Mouse (Mus musculus): ENCODE data around the gene Pla2g12b. TPM values are rescaled to one million over a fixed set of nuclear protein-coding genes. Genes with fewer than 3 reads are reported as not detected.

Pla2g12b gene
- total RNA-seq, 2 experiments from 2014 or later = not detected

DNA sequence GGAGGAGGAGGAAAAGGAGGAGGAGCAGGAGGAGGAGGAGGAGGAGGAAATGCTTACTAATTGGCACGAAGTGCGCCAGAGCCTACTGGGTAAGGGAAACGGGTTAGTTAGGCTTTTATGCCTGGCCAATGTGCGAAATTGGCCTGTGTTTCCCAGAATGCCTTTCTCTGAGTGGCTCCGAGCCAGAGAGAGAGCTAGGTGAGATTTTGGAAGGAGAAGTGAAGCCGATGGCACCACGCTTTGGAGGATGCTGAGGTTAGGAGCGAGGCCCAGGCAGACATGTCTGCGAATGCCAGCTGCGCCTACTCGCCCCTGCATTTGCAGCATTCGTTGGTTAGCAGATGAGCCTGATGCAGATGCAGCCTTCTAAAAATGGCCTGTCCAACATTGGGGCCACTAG is 56.3 kb downstream of the Pla2g12b start:
- intact Hi-C loops (cut with DNase I) = no loop called here
- DNase-seq = no peak

DNA sequence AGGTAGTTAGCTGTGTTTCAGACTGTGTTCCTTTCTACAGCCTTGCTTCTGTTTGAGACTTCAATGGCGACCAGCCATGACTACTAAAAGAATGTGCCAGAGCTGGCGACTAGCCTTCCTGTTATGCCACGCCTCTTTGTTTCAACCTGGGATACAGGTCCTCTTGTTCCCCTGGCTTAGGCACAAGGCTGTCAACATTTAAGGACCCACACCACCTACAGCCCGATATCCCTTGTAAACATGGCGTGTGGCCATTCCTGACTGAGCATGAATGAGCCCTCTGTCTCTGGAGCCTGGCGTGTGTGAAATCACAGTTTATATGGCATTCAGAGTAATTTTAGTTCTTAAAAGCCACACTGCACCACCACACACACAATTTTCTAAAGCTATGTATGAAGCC is 58.8 kb downstream of the Pla2g12b start:
- no peak for DNase-seq
- intact Hi-C loops (cut with DNase I) = no loop called here

GRCm38 (mm10) chr10:59465546-59465945 is 62.1 kb downstream of the Pla2g12b start:
- DNase-seq = no peak
- intact Hi-C loops (cut with DNase I) = no loop called here

DNA sequence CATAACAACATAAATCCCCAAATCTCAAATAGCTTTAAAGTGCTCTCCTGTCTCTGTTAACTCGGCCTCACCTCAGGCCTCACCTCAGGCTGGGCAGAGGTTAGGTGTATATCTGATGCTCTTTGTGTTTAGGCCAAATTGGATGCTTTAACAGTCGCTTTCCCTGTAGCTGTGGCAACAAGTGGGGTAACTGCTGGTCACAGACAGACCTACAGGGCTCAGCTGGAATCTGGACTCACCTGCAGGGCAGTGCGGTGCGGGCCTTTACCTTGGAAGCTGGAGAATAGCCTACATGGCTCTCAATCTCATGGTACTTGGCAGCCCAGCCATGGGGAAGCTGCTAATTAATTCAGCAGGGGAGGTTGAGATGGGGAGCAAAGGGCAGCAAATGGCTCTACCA is 63.2 kb downstream of the Pla2g12b start:
- intact Hi-C loops (cut with DNase I) = no loop called here

GRCm38 (mm10) chr10:59467297-59467696 is 63.8 kb downstream of the Pla2g12b start:
- no peak for DNase-seq
- intact Hi-C loops (cut with DNase I) = no loop called here

More for the DNA sequence above, 63.2 kb downstream of the Pla2g12b start:
- DNase-seq = no peak

DNA sequence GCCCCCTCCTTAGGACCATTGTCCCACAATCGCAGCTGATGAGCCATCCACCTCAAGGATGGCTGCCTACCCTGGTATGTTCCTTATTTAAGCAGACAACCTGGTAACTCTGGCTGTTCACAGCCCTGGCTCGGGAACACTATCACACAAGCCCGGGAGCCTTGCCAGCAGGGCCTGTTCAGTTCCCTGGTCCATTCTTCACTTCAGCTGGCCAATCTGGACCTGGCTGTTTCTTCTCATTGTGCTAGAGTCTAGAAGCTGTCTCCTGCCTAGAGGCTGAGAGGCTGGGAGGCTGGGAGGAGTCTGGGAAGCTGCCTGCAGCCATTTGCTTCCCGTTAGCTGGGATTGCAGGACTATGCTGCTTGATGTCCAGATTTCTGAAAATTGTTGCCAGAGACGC is 67.0 kb downstream of the Pla2g12b start:
- intact Hi-C loops (cut with DNase I) = no loop called here
- peak; percentile 53 to 69 for DNase-seq

Other genes starting within 250 kb of the Pla2g12b start
- gene Sept10, start 181.8 kb upstream of the Pla2g12b start, total RNA-seq (2021) = 1 to 10 TPM; 6.1 to 7.2 TPM
- 1 to 10 TPM in 1 of 2 experiments, under 1 TPM in 1; 0.64 to 1.0 TPM for gene Sowahc, start 181.7 kb upstream of the Pla2g12b start, total RNA-seq (2021)
- 10 to 100 TPM; 21.9 to 31.7 TPM for gene P4ha1, start 80.4 kb upstream of the Pla2g12b start, total RNA-seq (2021)
- gene Gm10273, start 8.0 kb upstream of the Pla2g12b start, total RNA-seq (2021) = 100 to 1,000 TPM in 1 of 2 experiments, 10 to 100 TPM in 1; 85.4 to 136 TPM
- under 1 TPM; 0.12 to 0.26 TPM for gene Oit3, start 38.1 kb downstream of the Pla2g12b start, total RNA-seq (2021)
- gene Gm10322, start 212.4 kb downstream of the Pla2g12b start, total RNA-seq (2021) = not detected
- 10 to 100 TPM; 39.4 to 43.4 TPM for gene Mcu, start 213.0 kb downstream of the Pla2g12b start, total RNA-seq (2021)